Mouse (Mus musculus): ENCODE data around the gene Trpv1.

DNA sequence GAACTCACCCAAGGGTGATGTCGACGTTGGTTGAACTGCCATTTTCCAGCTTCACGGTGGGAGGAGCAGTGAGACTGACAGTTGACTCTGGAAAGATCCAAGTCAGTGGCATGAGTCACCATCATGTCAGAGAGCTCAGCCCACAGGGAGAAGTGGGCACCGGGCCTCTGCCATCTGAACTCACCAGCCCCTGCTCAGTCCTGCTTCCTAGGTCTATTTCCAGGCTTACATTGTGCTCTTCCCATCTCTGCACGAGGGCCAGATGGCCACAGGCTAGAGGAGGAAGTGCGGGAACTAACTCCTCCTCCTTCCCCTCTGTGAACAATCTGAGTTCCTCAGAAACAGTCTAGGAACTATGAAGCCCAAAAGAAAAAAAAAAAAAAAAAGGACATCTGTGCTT, 41.0 kb upstream of the Trpv1 start:
- TF ChIP-seq CTCF (IDR thresholded peaks at IDR 0.05; ENCODE audit: low read depth, low read length) = no peak
- no peak for TF ChIP-seq POLR2A (IDR thresholded peaks at IDR 0.05; ENCODE audit: insufficient read depth, low read length)
- no peak for TF ChIP-seq EP300 (IDR thresholded peaks at IDR 0.05; ENCODE audit: insufficient read depth, low read depth, low read length)

Data from ES-Bruce4 (cell line).